Mouse (Mus musculus): ENCODE data around the gene Col20a1. TPM values are rescaled to one million over a fixed set of nuclear protein-coding genes. Genes with fewer than 3 reads are reported as not detected.

Col20a1 gene
- polyA plus RNA-seq, 1 experiment from 2014 or later = 0.11 TPM

Other genes starting within 250 kb of the Col20a1 start
- 10.1 and 10.4 TPM in 2 replicates for gene Bhlhe23, start 209.6 kb upstream of the Col20a1 start, polyA plus RNA-seq (2015; fragmentation: Nextera tagmentation; extraction: Ambion mirVana)
- gene Ythdf1, start 65.6 kb upstream of the Col20a1 start, polyA plus RNA-seq (2015; fragmentation: Nextera tagmentation; extraction: Ambion mirVana) = 38.8 and 45.2 TPM in 2 replicates
- gene Birc7, start 57.5 kb upstream of the Col20a1 start, polyA plus RNA-seq (2015; fragmentation: Nextera tagmentation; extraction: Ambion mirVana) = not detected in 2 replicates
- 66.7 and 82.7 TPM in 2 replicates for gene Nkain4, start 31.8 kb upstream of the Col20a1 start, polyA plus RNA-seq (2015; fragmentation: Nextera tagmentation; extraction: Ambion mirVana)
- gene Arfgap1, start 19.3 kb upstream of the Col20a1 start, polyA plus RNA-seq (2015; fragmentation: Nextera tagmentation; extraction: Ambion mirVana) = 125 and 130 TPM in 2 replicates
- 46.9 and 48.3 TPM in 2 replicates for gene Chrna4, start 57.0 kb downstream of the Col20a1 start, polyA plus RNA-seq (2015; fragmentation: Nextera tagmentation; extraction: Ambion mirVana)
- 50.2 and 50.8 TPM in 2 replicates for gene Kcnq2, start 148.8 kb downstream of the Col20a1 start, polyA plus RNA-seq (2015; fragmentation: Nextera tagmentation; extraction: Ambion mirVana)
- gene Eef1a2, start 170.5 kb downstream of the Col20a1 start, polyA plus RNA-seq (2015; fragmentation: Nextera tagmentation; extraction: Ambion mirVana) = 10.0 and 11.0 TPM in 2 replicates
- 407 and 408 TPM in 2 replicates for gene Ppdpf, start 200.7 kb downstream of the Col20a1 start, polyA plus RNA-seq (2015; fragmentation: Nextera tagmentation; extraction: Ambion mirVana)
- not detected in 2 replicates for gene Ptk6, start 216.3 kb downstream of the Col20a1 start, polyA plus RNA-seq (2015; fragmentation: Nextera tagmentation; extraction: Ambion mirVana)
- gene Srms, start 226.7 kb downstream of the Col20a1 start, polyA plus RNA-seq (2015; fragmentation: Nextera tagmentation; extraction: Ambion mirVana) = 0.07 and 0.20 TPM in 2 replicates
- 0.41 and 0.42 TPM in 2 replicates for gene Fndc11, start 233.5 kb downstream of the Col20a1 start, polyA plus RNA-seq (2015; fragmentation: Nextera tagmentation; extraction: Ambion mirVana)

All from midbrain, embryonic 16.5 days (tissue).